Mouse (Mus musculus) hematopoietic stem cell, adult 5-6 weeks (primary cell): ENCODE measurements around the gene Baat. TPM values are rescaled to one million over a fixed set of nuclear protein-coding genes. Genes with fewer than 3 reads are reported as not detected.
"Not testable (repeated sequence)": the region's sequence is repeated elsewhere in the genome, so short reads cannot be mapped to it uniquely, and the experiment has no call there.

ENCODE experiments used
- ATAC-seq, 2 experiments: fragments of 125-278 bp in 1 of 2; replicated peaks in 1 of 2; 2 replicates each; pipeline ENCODE4 v1.8.0; 2016 to 2017; ENCODE audit warnings: inconsistent platforms in 2 of 2, mild to moderate bottlenecking in 2 of 2, moderate number of reproducible peaks in 2 of 2, low read depth in 1 of 2, moderate TSS enrichment in 1 of 2; ENCODE audit not compliant: low FRiP score in 2 of 2, poor library complexity in 2 of 2, severe bottlenecking in 2 of 2, insufficient read depth in 1 of 2, low TSS enrichment in 1 of 2
- total RNA-seq: library from RNA; stranded (forward); fragments of 172-1452, 232-1000 nt; gene quantifications from 2 replicates; pipeline ENCODE4 v1.2.3, GENCODE M21; 2017

Baat gene
- total RNA-seq, 1 experiment from 2014 or later = not detected

DNA sequence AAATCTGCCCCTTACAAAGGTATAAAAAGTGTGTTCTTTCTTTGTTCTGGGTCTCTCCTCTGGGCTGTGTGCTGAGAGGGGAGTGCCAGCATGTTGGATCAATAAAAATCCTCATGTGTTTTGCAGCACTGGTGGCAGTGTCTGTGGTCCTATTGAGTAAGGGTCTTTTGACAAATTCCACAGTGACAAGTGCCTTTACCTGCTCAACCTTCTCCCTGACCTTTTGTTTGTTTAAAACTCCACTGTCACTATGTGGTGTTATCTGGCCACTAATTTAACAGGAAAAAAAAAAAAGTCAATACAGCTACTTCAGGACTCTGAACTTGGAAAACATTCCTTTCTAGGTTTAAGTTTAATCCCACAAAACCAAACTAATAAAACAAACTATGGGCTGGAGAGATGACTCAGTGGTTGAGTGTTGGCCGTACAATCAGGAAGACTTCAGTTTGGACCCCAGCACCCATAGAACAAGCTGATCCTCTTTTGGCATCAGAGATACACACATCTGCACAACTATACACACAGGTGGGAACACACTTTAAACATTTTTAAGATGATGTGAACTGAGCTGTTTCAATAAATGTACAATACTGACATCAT lies 4.0 kb upstream of the Baat start:
- ATAC-seq = not testable (repeated sequence)

- ATAC-seq = no peak
Observed at GRCm38 (mm10) chr4:49509183-49509582, 2.8 kb upstream of the Baat start.

- no peak for ATAC-seq
Observed at GRCm38 (mm10) chr4:49503563-49503962, 2.8 kb downstream of the Baat start.

- not testable (repeated sequence) for ATAC-seq
Observed at GRCm38 (mm10) chr4:49485934-49486650, 20.3 kb downstream of the Baat start.

DNA sequence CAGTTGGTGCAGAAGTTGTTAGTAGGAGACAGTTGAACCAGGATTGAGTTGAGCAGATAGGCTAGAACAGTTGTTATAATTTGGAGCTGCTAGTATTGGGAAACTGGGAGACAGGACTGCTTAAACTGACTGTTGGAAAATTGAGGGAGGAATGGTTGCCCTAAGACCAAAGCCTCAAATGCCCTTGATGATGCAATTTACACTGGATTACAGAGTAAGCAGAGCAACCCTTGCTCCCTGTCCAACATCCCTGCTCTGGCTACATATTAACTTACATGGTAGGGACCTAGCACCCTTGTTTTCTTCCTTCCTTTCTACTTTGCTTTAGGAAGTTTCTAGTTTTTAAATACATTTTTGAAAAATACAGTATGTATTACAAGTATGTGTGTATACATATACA lies 20.9 kb downstream of the Baat start:
- no peak for ATAC-seq

GRCm38 (mm10) chr4:49480896-49481295 lies 25.5 kb downstream of the Baat start:
- no peak for ATAC-seq

- ATAC-seq = no peak
Observed at GRCm38 (mm10) chr4:49480104-49480760, 26.1 kb downstream of the Baat start.

DNA sequence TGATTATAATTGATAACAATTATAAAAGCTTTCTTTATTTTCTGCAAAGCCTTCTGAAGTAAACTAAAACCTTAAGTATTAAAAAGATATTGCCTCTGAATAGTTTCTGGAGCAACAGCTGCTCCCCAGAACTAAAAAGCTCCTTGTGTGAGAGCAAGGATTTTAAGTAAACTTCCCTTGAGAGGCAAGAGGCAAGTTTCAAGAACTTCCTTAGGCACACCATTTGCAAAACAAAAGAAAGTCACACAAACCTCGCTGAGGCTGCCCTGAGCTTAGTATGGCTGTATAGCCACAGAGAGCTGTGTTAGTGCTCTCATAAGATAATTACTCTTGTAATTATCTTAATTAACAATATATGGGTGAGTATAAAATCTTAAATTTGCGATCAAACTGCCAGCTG lies 27.3 kb downstream of the Baat start:
- not testable (repeated sequence) for ATAC-seq

DNA sequence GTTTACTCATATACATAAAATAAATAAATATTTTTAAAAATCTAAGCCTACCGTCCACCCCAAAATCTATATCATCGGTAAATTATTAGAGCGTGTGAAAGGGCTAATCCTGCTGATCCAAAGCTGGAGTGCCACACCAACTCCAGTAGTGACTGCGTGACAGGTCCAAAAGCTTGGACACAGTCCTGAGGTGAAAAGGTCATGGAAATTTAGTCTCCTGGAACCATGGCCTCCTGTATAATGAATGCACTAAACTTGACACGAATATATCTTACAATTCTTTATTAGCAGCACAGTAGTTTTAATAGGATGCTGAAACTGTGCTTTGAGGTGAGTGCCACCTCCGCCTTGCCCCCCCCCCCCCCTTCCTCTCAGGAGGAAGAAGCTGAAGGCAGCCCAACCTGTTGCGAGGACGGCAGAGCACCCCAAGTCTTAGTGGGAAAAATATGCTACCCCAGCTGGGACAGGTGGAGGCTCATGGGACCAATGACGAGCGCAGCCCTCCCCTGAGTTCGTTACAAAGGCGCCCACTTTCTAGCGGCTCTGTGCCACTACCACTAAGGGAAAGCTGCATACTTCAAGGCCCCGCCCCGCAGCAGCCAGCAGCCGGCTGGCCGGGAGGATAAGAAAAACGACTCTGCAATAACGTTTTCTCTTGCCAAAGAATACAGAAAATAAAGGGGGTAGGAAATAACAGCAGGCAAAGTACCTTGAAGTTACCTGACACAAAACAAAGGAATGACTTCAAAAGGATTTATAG lies 28.1 kb downstream of the Baat start:
- ATAC-seq = peak; percentile 95 to 98

DNA sequence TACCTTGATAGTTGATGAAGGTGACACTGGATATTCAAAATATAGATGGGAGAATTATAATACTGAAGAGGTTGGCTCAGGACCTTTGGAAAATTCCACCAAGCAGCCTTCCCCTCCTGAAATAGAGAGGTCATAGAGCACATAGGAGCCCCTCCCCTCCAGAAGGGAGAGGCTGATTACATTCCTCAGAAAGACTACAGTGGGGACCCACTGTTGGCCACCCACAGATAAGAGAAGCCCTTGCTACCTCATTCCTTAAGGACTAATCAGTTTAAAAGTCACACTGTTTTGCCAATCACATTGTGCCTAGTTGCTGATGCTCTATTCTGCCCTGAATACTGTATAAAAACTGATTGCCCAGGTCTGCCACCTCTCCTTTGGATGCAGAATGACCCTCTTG lies 31.8 kb downstream of the Baat start:
- ATAC-seq = no peak

GRCm38 (mm10) chr4:49473435-49474100 lies 32.8 kb downstream of the Baat start, which contains the start of gene Acnat1:
Acnat1 (minus strand) TSS chr4:49473912.
- no peak for ATAC-seq

DNA sequence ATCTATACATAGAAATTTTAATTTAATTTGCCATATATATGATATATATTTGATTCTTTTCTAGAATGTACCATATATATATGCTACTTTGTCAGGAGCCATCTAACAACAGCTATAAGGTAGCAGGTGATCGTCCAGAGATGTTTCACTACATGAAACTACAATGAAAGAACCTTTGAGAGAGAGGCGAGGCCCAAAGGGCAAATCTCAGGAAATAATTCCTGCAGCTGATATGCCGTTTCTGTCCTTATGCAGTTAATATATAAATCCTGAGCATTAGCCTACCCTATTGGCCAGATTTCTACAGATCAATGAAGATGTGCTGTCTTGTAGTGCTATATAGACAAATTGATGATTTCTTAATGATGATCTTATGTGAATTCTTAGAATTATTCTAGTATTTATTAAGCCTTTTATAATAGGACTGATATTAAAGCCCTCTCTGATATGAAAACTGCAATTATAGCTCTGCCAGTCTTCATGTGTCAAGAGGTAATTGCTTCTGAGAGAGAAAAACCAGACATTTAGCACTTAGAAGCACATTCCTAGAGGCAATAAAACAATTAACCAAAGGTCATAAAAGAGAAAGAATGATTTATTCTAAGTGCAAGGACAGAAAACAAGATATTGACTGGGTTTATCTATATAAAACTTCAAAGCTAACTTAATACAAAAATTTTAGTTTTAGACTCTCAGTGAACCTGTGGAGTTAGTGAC lies 36.8 kb downstream of the Baat start:
- ATAC-seq = no peak

DNA sequence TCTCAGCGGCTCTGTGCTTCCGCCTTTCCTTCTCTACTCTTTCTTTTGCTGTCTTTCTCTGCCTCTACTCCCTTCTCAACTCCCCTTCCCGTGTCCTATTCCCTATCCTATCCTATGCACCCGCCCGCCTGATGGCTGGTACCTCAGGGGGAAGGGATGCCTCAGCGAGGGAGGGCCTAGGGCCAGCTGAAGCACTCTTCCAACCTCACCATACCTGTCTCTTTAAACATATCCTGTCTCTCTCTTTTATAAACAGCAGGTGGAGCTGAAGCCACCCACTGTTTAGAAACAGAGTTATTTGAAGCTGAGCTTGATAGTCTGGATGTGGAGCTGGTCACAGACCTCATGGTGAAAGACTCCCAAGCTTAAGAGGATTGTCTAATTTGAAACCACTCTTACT lies 39.0 kb downstream of the Baat start:
- no peak for ATAC-seq

- ATAC-seq = no peak
Observed at GRCm38 (mm10) chr4:49456171-49456570, 50.2 kb downstream of the Baat start.

GRCm38 (mm10) chr4:49451848-49452551 lies 54.4 kb downstream of the Baat start:
- ATAC-seq = no peak

DNA sequence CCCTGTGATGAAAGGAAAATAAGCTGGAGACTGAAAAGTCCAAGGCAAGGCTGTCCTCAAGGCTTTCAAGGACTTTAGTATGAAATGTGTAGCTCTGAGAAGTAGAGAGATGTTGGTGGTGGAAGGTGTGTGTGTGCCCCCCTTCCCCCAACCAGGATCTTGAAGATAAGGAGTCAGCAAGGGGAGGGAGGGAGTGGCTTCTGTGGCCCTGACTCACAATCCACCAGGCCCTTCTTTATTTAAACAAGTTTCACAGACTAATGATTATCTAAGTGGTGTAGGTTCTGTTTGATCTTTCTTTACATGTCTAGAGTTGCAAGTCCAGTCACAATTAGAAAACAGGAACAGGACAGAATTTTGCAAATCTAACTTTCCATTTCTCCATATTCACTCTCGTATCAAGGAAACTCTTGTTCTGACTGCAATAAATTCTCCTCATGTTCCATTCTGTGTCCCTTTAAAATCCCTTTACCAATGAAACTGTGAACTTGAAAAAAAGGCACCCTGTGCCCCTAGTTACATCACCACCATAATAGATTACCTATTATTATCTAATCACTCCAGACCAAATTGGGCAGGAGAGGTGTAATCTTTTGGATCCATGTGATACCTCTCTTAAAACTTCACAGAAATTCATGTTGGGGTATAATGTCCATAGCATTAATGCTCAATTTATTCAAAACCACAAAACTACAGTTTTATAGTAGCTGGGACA lies 55.1 kb downstream of the Baat start:
- not testable (repeated sequence) for ATAC-seq
